Mouse (Mus musculus): ENCODE results near the gene Trpc6.

DNA sequence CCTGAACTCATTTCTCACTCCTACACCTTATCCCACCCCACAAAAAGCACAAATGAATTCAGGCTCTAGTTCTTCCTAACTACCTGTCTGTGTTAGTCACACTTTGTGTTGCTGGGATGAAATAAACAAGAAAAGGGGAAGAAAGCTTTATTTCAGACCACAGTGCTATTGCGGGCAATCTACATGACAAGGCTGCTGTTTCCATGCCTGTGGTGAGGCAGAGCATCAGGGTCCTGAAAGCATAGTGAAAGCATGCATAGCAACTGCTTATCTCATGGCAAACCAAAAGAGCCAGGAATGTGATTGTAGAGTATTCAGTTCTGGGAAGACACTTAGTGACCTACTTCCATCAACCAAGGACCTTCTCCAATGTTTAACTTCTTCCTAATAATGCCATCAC, 10.3 kb upstream of the Trpc6 start:
- TF ChIP-seq CTCF (conservative IDR thresholded peaks at IDR 0.05; ENCODE audit: insufficient read depth, insufficient read length, low read depth, low read length) (no peak), POLR2A (IDR thresholded peaks at IDR 0.05; ENCODE audit: low read depth, low read length) (no peak)
